Mouse (Mus musculus) midbrain, embryonic 16.5 days (tissue): ENCODE measurements at regions not wholly inside any gene's neighbourhood (a gene's known extent, or its start where the extent isn't known, plus 50 kb on each side); places are given as distances from the start of the nearest gene placed in this dataset.

ENCODE experiments used
- ATAC-seq: fragments of 200-750 bp; cut with Nextera tagmentation; 2 replicates; pipeline ENCODE4 v1.8.0; 2017; ENCODE audit warnings: moderate TSS enrichment
- H3K27ac ChIP-seq: fragments of 300-500 bp; sonication (generic); 2 replicates; pipeline ENCODE4 v1.5.1; 2014; ENCODE audit warnings: mild to moderate bottlenecking, low read length, mixed read lengths
- H3K27me3 ChIP-seq: fragments of 300-500 bp; sonication (generic); 2 replicates; pipeline ENCODE4 v1.6.1; 2014; ENCODE audit warnings: low read depth, low read length, mixed read lengths; ENCODE audit not compliant: control insufficient read depth, insufficient read depth
- H3K36me3 ChIP-seq: fragments of 300-500 bp; sonication (generic); 2 replicates; pipeline ENCODE4 v1.6.1; 2014; ENCODE audit warnings: mild to moderate bottlenecking, low read length, moderate library complexity, mixed read lengths; ENCODE audit not compliant: control insufficient read depth, insufficient read depth
- H3K4me1 ChIP-seq: fragments of 300-500 bp; sonication (generic); 2 replicates; pipeline ENCODE4 v1.6.1; 2014; ENCODE audit warnings: mild to moderate bottlenecking, low read length, mixed read lengths; ENCODE audit not compliant: control insufficient read depth, insufficient read depth
- H3K4me2 ChIP-seq: fragments of 300-500 bp; sonication (generic); 2 replicates; pipeline ENCODE4 v1.6.1; 2014; ENCODE audit warnings: mild to moderate bottlenecking, low read length, mixed read lengths
- H3K4me3 ChIP-seq: fragments of 300-500 bp; sonication (generic); 2 replicates; pipeline ENCODE4 v1.5.1; 2014; ENCODE audit warnings: low read depth, mild to moderate bottlenecking, low read length, moderate library complexity, mixed read lengths
- H3K9ac ChIP-seq: fragments of 300-500 bp; sonication (generic); 2 replicates; pipeline ENCODE4 v1.6.1; 2014; ENCODE audit warnings: low read depth, low read length, mixed read lengths
- H3K9me3 ChIP-seq: fragments of 300-500 bp; sonication (generic); replicated peaks from 2 replicates; pipeline ENCODE4 v1.6.1; 2014; ENCODE audit warnings: mild to moderate bottlenecking, low read length, mixed read lengths; ENCODE audit not compliant: control insufficient read depth, poor library complexity, severe bottlenecking
- WGBS: fragments of 180-500 bp; shearing (Covaris S2); extraction: QIAGEN DNeasy Blood & Tissue Kit; methylation state at CpG from one replicate; pipeline ENCODE4 v1.1.7; 2014; 5-methylcytosine and 5-hydroxymethylcytosine counted together

- Histone ChIP-seq H3K4me2 (no peak overlapping the region), H3K4me1 (no peaks in the 10 kb centered on the region), H3K27ac (no peak overlapping the region), H3K36me3 (no peaks in the 10 kb centered on the region), H3K9me3 (no peaks in the 10 kb centered on the region), H3K9ac (no peak overlapping the region), H3K4me3 (no peak overlapping the region), H3K27me3 (no peaks in the 10 kb centered on the region)
- 88% methylated on average over 4 of the region's 4 CpGs for WGBS
- no peak for ATAC-seq
These were observed 71.7 kb upstream of the Cdkn2b start for GRCm38 (mm10) chr4:89382434-89382976.

GRCm38 (mm10) chr4:89381763-89382162 is 70.9 kb upstream of the Cdkn2b start:
- Histone ChIP-seq H3K27ac (no peak overlapping the region), H3K27me3 (no peaks in the 10 kb centered on the region), H3K4me1 (no peaks in the 10 kb centered on the region), H3K4me3 (no peak overlapping the region), H3K36me3 (no peaks in the 10 kb centered on the region), H3K4me2 (no peak overlapping the region), H3K9ac (no peak overlapping the region), H3K9me3 (no peaks in the 10 kb centered on the region)
- ATAC-seq, result no peak
- WGBS, result 90% methylated on average over 2 of the region's 2 CpGs

GRCm38 (mm10) chr4:89381077-89381476 is 70.2 kb upstream of the Cdkn2b start:
- Histone ChIP-seq H3K27ac (no peak overlapping the region), H3K9me3 (no peaks in the 10 kb centered on the region), H3K4me1 (no peaks in the 10 kb centered on the region), H3K9ac (no peak overlapping the region), H3K27me3 (no peaks in the 10 kb centered on the region), H3K4me2 (no peak overlapping the region), H3K4me3 (no peak overlapping the region), H3K36me3 (no peaks in the 10 kb centered on the region)
- 97% methylated on average over 5 of the region's 5 CpGs for WGBS
- ATAC-seq, result no peak

GRCm38 (mm10) chr4:89380330-89380945 is 69.6 kb upstream of the Cdkn2b start:
- 88% methylated on average over 8 of the region's 8 CpGs for WGBS

GRCm38 (mm10) chr4:89379622-89380329 is 68.9 kb upstream of the Cdkn2b start:
- Histone ChIP-seq H3K27ac (no peak overlapping the region), H3K36me3 (no peaks in the 10 kb centered on the region), H3K4me2 (no peak overlapping the region), H3K4me1 (no peaks in the 10 kb centered on the region), H3K27me3 (no peaks in the 10 kb centered on the region), H3K4me3 (no peak overlapping the region), H3K9ac (no peak overlapping the region), H3K9me3 (no peaks in the 10 kb centered on the region)
- ATAC-seq, result no peak
- WGBS, result 89% methylated on average over 6 of the region's 6 CpGs

More at GRCm38 (mm10) chr4:89380330-89380945, 69.6 kb upstream of the Cdkn2b start:
- Histone ChIP-seq H3K9me3 (no peaks in the 10 kb centered on the region), H3K36me3 (no peaks in the 10 kb centered on the region), H3K9ac (no peak overlapping the region), H3K4me3 (no peak overlapping the region), H3K4me2 (no peak overlapping the region), H3K27me3 (no peaks in the 10 kb centered on the region), H3K27ac (no peak overlapping the region), H3K4me1 (no peaks in the 10 kb centered on the region)
- no peak for ATAC-seq

- WGBS, result 88% methylated on average over 6 of the region's 6 CpGs
- no peak overlapping the region for H3K9ac ChIP-seq
- H3K4me3 ChIP-seq, result no peak overlapping the region
- H3K27ac ChIP-seq, result no peak overlapping the region
- no peak overlapping the region for H3K4me2 ChIP-seq
- H3K9me3 ChIP-seq, result no peaks in the 10 kb centered on the region
- ATAC-seq, result no peak
- H3K36me3 ChIP-seq, result no peaks in the 10 kb centered on the region
- no peaks in the 10 kb centered on the region for H3K4me1 ChIP-seq
- H3K27me3 ChIP-seq, result no peaks in the 10 kb centered on the region
These were observed 61.8 kb upstream of the Cdkn2b start for GRCm38 (mm10) chr4:89372631-89373030.

GRCm38 (mm10) chr4:89368850-89369524 is 58.1 kb upstream of the Cdkn2b start:
- ATAC-seq, result no peak
- H3K27ac ChIP-seq, result no peak overlapping the region
- 79% methylated on average over 12 of the region's 12 CpGs for WGBS
- no peaks in the 10 kb centered on the region for H3K27me3 ChIP-seq
- no peak overlapping the region for H3K9ac ChIP-seq
- H3K36me3 ChIP-seq, result no peaks in the 10 kb centered on the region
- H3K4me3 ChIP-seq, result no peak overlapping the region
- H3K4me2 ChIP-seq, result no peak overlapping the region
- no peaks in the 10 kb centered on the region for H3K4me1 ChIP-seq
- no peaks in the 10 kb centered on the region for H3K9me3 ChIP-seq

- Histone ChIP-seq H3K4me1 (no peaks in the 10 kb centered on the region), H3K27me3 (no peaks in the 10 kb centered on the region), H3K4me3 (no peak overlapping the region), H3K9me3 (no peaks in the 10 kb centered on the region), H3K9ac (no peak overlapping the region), H3K27ac (no peak overlapping the region), H3K36me3 (no peaks in the 10 kb centered on the region), H3K4me2 (no peak overlapping the region)
- no peak for ATAC-seq
- WGBS, result 46% methylated on average over 10 of the region's 10 CpGs
These were observed 55.8 kb upstream of the Cdkn2b start for GRCm38 (mm10) chr4:89366581-89367141.

GRCm38 (mm10) chr4:89365875-89366274 is 55.0 kb upstream of the Cdkn2b start:
- 25% methylated on average over 5 of the region's 5 CpGs for WGBS
- Histone ChIP-seq H3K4me3 (no peak overlapping the region), H3K36me3 (no peaks in the 10 kb centered on the region), H3K9ac (no peak overlapping the region), H3K9me3 (no peaks in the 10 kb centered on the region), H3K4me2 (no peak overlapping the region), H3K27ac (no peak overlapping the region), H3K4me1 (no peaks in the 10 kb centered on the region), H3K27me3 (no peaks in the 10 kb centered on the region)
- no peak for ATAC-seq
